Mouse (Mus musculus) gastrocnemius, postnatal 10 days (tissue): Measurements from ENCODE around the gene Mgat1. TPM values are rescaled to one million over a fixed set of nuclear protein-coding genes. Genes with fewer than 3 reads are reported as not detected.

Source experiments
- DNase-seq: peaks from one replicate; pipeline ENCODE4 v3.0.0; 2021; ENCODE audit warnings: mixed read lengths
- total RNA-seq, 2 experiments: library from RNA; stranded (reverse); gene quantifications; 2 replicates each; pipeline ENCODE4 v1.2.3; 2021

Gene Mgat1
- total RNA-seq, 2 experiments from 2014 or later: 42.7 to 60.3 TPM

GRCm38 (mm10) chr11:49240874-49241273 is 3.1 kb upstream of the Mgat1 start:
- no peak for DNase-seq

- DNase-seq: no peak
Measured at GRCm38 (mm10) chr11:49241471-49241870, 2.5 kb upstream of the Mgat1 start.

- no peak for DNase-seq
Measured at GRCm38 (mm10) chr11:49242944-49243626, 906 bp upstream of the Mgat1 start.

- no peak for DNase-seq
Measured at GRCm38 (mm10) chr11:49244595-49244930, 572 bp downstream of the Mgat1 start.

- peak; percentile 38 for DNase-seq
Measured at GRCm38 (mm10) chr11:49245176-49245575, 1.2 kb downstream of the Mgat1 start.

GRCm38 (mm10) chr11:49245634-49246415 is 1.8 kb downstream of the Mgat1 start:
- no peak for DNase-seq

GRCm38 (mm10) chr11:49246523-49246922 is 2.5 kb downstream of the Mgat1 start:
- DNase-seq: no peak

GRCm38 (mm10) chr11:49247255-49247654 is 3.3 kb downstream of the Mgat1 start:
- DNase-seq: no peak

GRCm38 (mm10) chr11:49248226-49248973 is 4.4 kb downstream of the Mgat1 start:
- no peak for DNase-seq

GRCm38 (mm10) chr11:49248974-49249700 is 5.1 kb downstream of the Mgat1 start:
- DNase-seq: no peak

- DNase-seq: no peak
Measured at GRCm38 (mm10) chr11:49249811-49250421, 5.9 kb downstream of the Mgat1 start.

GRCm38 (mm10) chr11:49250422-49251379 is 6.7 kb downstream of the Mgat1 start:
- peak; percentile 89 for DNase-seq

GRCm38 (mm10) chr11:49251380-49251761 is 7.4 kb downstream of the Mgat1 start:
- DNase-seq: no peak

GRCm38 (mm10) chr11:49252048-49252447 is 8.1 kb downstream of the Mgat1 start:
- DNase-seq: no peak

GRCm38 (mm10) chr11:49253035-49253434 is 9.0 kb downstream of the Mgat1 start:
- DNase-seq: no peak

GRCm38 (mm10) chr11:49259296-49259695 is 15.3 kb downstream of the Mgat1 start:
- no peak for DNase-seq

GRCm38 (mm10) chr11:49259829-49260228 is 15.8 kb downstream of the Mgat1 start:
- no peak for DNase-seq

GRCm38 (mm10) chr11:49260598-49261312 is 16.8 kb downstream of the Mgat1 start:
- peak; percentile 37 for DNase-seq

- DNase-seq: no peak
Measured at GRCm38 (mm10) chr11:49261313-49261855, 17.4 kb downstream of the Mgat1 start.

GRCm38 (mm10) chr11:49262286-49262685 is 18.3 kb downstream of the Mgat1 start:
- DNase-seq: no peak
